Mouse (Mus musculus): ENCODE results near the gene Sohlh1.

Sohlh1 gene

GRCm38 (mm10) chr2:25847226-25847625 lies at the start of gene Sohlh1:
Gene Sohlh1 (minus strand): TSS chr2:25847248.
- DNase-seq (ENCODE audit: low spot score): no peak

DNA sequence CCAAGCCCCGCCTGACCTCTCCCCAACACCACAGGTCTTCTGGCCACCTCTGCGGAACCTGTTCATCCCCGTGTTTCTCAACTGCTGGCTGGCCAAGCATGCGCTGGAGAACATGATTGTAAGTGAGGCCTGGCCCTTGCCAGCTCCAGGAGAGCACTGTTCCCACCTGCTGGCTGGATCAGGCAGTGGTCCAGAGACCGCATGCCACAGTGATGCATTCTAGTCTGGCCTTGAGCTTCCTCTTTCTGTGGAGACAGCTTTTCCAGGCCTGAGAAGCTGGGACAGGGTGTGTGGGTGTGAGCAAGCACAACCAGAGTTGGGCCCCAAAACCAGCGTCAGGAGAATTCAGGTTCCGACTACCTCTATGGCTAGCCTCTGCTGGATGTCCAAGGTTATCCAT lies 45.4 kb upstream of the Sohlh1 start:
- no peak for DNase-seq (ENCODE audit: low spot score)

DNA sequence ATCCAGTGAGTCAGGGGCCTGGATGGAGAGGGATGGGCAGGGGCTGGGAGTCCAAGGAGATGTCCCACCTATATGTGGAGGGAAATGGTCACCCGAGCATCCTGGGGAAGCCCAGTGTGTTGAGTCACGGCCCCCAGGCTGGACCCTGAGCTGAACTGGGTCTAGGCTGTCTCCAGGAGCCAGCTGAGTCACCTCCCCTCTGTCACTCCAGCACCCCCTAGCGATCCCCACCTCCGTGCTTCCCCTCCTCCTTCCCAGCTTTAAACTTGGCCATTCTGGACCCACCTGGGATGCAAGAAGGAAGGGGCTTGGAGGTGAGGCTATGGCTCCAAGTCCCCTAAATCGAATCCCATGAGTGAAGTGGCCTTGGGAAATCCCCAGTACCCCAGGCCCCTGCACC lies 41.1 kb upstream of the Sohlh1 start:
- DNase-seq (ENCODE audit: low spot score): no peak

- DNase-seq (ENCODE audit: low spot score): no peak
These were observed 40.2 kb upstream of the Sohlh1 start for GRCm38 (mm10) chr2:25887226-25887625.

DNA sequence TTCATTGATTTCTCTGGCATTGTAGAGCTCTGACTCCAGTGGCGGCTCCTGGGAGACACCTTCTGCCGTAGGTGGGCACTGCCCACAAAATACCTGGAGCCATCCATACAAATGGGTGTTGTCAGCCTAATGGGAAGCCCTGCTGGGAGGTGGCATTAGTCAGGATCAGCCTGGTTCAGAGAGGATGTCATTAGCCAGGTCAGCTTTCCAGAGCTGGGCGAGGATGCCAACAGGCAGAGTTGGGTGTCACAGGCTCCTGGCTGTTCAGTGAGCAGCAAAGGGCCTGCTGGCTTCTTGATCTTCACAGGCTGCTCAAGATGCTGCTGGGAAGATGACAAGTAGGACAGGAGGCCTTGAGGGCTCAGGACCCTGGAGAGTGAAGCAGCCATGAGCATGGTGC lies 37.7 kb upstream of the Sohlh1 start:
- no peak for DNase-seq (ENCODE audit: low spot score)

GRCm38 (mm10) chr2:25882276-25882675 lies 35.2 kb upstream of the Sohlh1 start:
- no peak for DNase-seq (ENCODE audit: low spot score)

DNA sequence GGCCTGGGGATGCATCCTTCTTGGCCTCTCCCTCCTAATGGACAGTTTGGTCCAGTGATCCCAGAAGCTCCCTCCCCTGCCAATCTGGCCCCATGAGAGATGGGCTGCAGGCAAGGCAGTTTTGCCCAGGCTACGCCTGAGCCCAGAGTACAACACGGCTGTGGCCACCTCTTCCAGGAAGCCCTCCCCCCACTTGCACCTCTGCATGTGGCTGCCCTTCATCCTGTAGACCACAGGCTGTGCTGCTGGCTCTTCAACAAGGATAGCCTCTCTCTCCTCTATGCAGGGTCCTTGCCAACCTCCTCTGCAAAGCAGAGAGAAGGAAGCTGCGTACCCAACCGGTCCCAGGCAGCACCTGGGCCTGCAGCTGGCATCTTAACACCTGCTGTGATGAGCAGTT lies 32.0 kb upstream of the Sohlh1 start:
- DNase-seq (ENCODE audit: low spot score): no peak

- no peak for DNase-seq (ENCODE audit: low spot score)
These were observed 31.5 kb upstream of the Sohlh1 start for GRCm38 (mm10) chr2:25878516-25878915.

- no peak for DNase-seq (ENCODE audit: low spot score)
These were observed 30.8 kb upstream of the Sohlh1 start for GRCm38 (mm10) chr2:25877736-25878268.

DNA sequence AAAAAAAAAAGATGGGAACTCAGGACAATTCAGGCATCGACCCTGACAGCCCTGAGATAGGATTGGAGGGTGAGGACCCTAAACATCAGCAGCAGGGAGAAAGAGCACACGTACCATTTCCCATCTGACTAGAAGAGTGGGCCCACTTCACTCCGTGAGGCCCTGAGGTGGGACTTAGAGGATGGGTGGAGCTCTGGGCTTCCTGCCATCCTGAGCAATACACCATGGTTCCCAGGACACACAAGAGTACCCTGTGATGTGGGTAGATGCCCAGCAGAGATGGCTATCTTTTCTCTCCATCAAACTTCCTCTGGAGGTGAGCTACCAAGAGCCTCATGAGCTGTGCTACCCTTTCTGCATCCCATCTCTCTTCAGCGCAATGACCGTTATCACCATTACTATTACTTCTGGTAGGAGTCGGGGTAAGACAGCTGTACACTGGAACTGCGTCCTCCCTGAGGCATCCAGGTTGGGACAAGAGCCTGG lies 30.2 kb upstream of the Sohlh1 start:
- DNase-seq (ENCODE audit: low spot score): no peak

DNA sequence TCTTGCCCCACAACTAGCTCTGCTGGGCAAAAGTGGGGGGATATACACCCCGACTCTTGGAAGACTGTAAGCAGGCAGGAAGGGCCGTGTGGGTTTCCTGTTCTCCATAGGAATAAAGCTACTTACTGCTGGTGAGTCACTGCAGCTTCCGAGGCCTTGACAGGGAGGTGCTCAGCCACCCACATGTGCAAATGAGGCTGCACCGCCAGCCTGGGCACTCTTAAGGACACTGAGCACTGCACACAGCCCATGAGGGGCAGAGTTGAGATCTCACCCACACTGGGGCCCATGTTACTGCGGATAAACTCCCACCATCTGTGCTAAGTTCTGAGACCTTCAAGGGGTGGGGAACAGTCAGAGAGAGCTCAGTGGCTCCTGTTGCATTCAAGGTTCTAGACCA lies 19.6 kb upstream of the Sohlh1 start:
- DNase-seq (ENCODE audit: low spot score): no peak

- DNase-seq (ENCODE audit: low spot score): no peak
These were observed 18.4 kb upstream of the Sohlh1 start for GRCm38 (mm10) chr2:25865412-25865811.

GRCm38 (mm10) chr2:25864230-25864629 lies 17.2 kb upstream of the Sohlh1 start:
- peak; percentile 26 for DNase-seq (ENCODE audit: low spot score)

GRCm38 (mm10) chr2:25863337-25864131 lies 16.5 kb upstream of the Sohlh1 start, which contains the start of gene Kcnt1:
Gene Kcnt1 (plus strand): TSS chr2:25863734.
- peak; percentile 34 for DNase-seq (ENCODE audit: low spot score)

DNA sequence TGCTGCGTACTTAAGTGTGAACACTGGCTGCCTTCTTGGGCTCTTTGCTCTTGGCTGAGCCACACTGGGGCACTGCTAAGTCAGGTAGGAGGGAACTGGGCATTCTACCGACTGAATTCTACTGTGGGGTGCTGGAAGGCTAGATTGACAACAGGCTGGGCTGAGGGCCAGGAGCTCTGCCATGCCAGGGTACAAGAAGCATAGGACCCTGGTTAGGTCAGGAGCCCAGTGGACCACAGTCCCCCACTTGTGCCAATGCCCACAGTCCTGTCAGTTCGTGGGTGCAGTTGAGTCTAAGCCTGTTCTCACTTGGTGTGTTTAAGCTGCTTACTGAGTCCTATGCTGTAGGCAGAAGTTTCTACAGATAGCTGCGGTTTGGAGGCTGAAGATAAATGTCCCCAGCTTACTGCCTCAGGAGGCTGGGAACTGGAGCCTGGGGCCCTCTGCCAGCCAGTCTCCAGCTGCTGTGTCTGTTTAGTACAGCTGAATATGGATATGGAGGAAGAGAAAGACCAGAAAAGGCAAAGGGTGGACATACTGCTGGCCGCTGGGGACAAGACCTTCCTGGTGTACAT lies 15.7 kb upstream of the Sohlh1 start:
- no peak for DNase-seq (ENCODE audit: low spot score)

DNA sequence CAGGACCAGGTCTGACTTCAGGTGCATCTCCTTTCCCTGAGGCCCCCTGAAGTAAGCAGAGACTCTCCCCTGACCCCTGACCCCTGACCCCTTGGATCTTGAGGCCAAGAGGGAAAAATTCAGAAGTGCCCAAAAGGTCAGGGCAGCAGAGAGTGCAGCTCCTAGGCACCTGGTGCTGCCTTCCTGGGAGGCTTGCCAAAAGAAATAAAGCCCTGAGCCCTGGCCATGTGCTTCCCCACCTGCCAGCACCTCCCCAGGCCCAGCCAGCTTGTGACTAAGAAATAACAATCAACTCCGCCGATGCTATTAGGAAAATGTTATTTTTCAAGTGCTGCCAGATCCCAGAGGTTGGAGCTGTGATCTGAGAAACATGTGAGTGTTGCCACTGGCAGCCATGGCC lies 15.0 kb upstream of the Sohlh1 start:
- DNase-seq (ENCODE audit: low spot score): no peak

- no peak for DNase-seq (ENCODE audit: low spot score)
These were observed 12.8 kb upstream of the Sohlh1 start for GRCm38 (mm10) chr2:25859891-25860290.

DNA sequence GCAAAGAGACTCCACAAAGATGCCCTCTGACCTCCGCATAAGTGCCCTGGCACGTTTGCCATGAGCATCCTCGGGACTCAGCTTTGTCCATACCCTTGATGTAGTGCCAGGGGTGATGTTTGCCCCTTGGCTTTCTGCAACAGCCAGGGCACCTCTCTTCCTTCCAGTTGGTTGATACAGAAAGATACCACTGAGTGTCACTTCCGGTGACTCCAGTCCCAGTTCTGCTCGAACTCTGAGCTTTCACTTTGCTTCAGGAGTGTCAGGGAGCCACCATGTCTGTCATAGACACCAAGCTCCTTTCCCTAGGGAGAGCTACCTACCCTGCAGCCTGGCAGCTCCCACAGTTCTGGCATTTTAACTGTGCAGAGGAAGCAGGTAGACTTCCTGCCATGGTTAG lies 7.0 kb upstream of the Sohlh1 start:
- DNase-seq (ENCODE audit: low spot score): no peak

GRCm38 (mm10) chr2:25852626-25853025 lies 5.6 kb upstream of the Sohlh1 start:
- no peak for DNase-seq (ENCODE audit: low spot score)

DNA sequence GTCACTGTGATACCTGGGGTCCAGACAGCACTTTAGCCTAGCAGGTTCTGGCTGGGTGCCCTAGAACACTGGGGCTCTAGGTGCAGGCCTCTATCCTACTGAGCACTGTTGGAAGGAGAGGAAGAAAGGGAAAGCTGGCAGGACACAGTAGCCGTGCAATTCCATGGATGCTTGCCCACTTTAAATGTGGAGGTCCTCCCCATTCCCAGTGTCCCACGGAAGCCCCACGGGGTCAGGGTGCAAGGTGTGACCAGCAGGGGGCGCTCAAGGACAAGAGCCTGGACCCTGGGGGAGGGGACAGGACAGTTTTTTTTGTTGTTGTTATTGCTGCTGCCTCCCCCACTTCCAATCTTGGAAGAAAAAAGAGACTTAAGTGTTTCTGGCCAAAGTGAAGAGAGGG lies 3.3 kb upstream of the Sohlh1 start:
- DNase-seq (ENCODE audit: low spot score): peak; percentile 53

GRCm38 (mm10) chr2:25846516-25846915 lies 532 bp downstream of the Sohlh1 start:
- DNase-seq (ENCODE audit: low spot score): no peak

DNA sequence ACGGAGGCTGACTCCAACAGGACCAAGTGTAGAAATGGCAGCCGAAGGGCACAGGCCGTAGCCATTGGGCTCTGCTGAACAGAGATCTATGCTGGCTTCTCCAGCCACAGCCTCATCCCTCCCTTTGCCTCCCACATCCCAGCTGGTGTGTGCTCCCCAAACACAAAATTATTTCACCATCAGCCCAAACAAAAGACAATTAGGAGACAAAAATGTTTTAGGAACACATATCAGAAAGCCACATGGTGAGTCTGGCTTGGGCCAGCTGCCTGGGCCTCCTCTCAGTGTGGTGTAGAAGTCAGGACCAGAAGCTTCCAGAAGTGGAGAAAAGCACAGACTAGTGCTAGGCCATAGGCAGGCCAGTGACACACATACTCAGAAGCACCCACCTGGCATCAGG lies 3.0 kb downstream of the Sohlh1 start:
- DNase-seq (ENCODE audit: low spot score): no peak

DNA sequence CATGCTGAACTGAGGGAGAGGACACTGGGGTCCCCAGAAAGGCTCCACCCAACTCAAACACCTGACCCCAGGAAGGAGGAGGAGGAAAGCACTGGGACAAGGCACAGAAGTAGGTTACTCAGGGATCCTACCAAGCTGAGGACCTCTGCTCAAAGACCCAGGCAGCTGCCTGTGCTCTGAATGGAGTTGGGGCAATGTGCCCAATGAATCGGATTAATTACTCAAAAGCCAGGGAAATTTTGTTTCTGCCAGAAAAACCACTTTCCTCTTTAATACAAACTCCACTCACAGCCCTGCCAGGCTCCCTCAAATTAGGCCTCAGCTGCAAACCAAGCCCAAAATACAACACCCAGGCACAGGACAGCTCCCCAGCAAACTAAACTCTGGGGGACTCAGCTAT lies 4.3 kb downstream of the Sohlh1 start:
- DNase-seq (ENCODE audit: low spot score): no peak
